Mouse (Mus musculus): Measurements from ENCODE around the gene Trim67.

The Trim67 gene

GRCm38 (mm10) chr8:124872690-124873089, 79.8 kb downstream of the Trim67 start:
- in situ Hi-C loops (cut with MboI) = no loop called here

- in situ Hi-C loops (cut with MboI) = no loop called here
These were observed 85.2 kb downstream of the Trim67 start for GRCm38 (mm10) chr8:124878141-124878540.

- in situ Hi-C loops (cut with MboI) = no loop called here
These were observed 86.1 kb downstream of the Trim67 start for GRCm38 (mm10) chr8:124878946-124879526.
